Mouse (Mus musculus) liver, adult 2 months (tissue): Measurements from ENCODE around the gene Cdkn1b.

ENCODE experiments used
- CTCF ChIP-seq: fragments of 200-500 bp; IDR thresholded peaks from 2 replicates; pipeline ENCODE4 v1.5.1; 2011; ENCODE audit warnings: low read depth, low read length, control low read depth
- POLR2A ChIP-seq: fragments of 200-500 bp; IDR thresholded peaks from 2 replicates; pipeline ENCODE4 v1.6.1; 2011; ENCODE audit warnings: low read length, control low read depth; ENCODE audit not compliant: insufficient read depth; ENCODE audit errors: extremely low read depth

GRCm38 (mm10) chr6:134903891-134904884 is 16.0 kb upstream of the Cdkn1b start:
- TF ChIP-seq POLR2A (no peak), CTCF (no peak)
